Mouse (Mus musculus) hindbrain, embryonic 12.5 days (tissue): ENCODE results near the gene Cntnap2. TPM values are rescaled to one million over a fixed set of nuclear protein-coding genes. Genes with fewer than 3 reads are reported as not detected.

Source experiments
- ATAC-seq: fragments of 200-750 bp; cut with Nextera tagmentation; 2 replicates; pipeline ENCODE4 v1.8.0; 2017; ENCODE audit warnings: moderate TSS enrichment; ENCODE audit not compliant: low FRiP score
- H3K27ac ChIP-seq: fragments of 300-500 bp; sonication (generic); 2 replicates; pipeline ENCODE4 v1.5.1; 2016; ENCODE audit warnings: mild to moderate bottlenecking
- H3K27me3 ChIP-seq: fragments of 300-500 bp; sonication (generic); 2 replicates; pipeline ENCODE4 v1.6.1; 2016; ENCODE audit warnings: mild to moderate bottlenecking
- H3K36me3 ChIP-seq: fragments of 300-500 bp; sonication (generic); 2 replicates; pipeline ENCODE4 v1.6.1; 2016; ENCODE audit warnings: mild to moderate bottlenecking
- H3K4me1 ChIP-seq: fragments of 300-500 bp; sonication (generic); 2 replicates; pipeline ENCODE4 v1.6.1; 2016
- H3K4me2 ChIP-seq: fragments of 300-500 bp; sonication (generic); replicated peaks from 2 replicates; pipeline ENCODE4 v1.6.1; 2016; ENCODE audit warnings: mild to moderate bottlenecking
- H3K4me3 ChIP-seq: fragments of 300-500 bp; sonication (generic); 2 replicates; pipeline ENCODE4 v1.5.1; 2016; ENCODE audit warnings: mild to moderate bottlenecking
- H3K9ac ChIP-seq: fragments of 300-500 bp; sonication (generic); 2 replicates; pipeline ENCODE4 v1.6.1; 2016; ENCODE audit warnings: mild to moderate bottlenecking, moderate library complexity
- H3K9me3 ChIP-seq: fragments of 300-500 bp; sonication (generic); replicated peaks from 2 replicates; pipeline ENCODE4 v1.6.1; 2016; ENCODE audit warnings: mild to moderate bottlenecking
- WGBS: fragments of 180-500 bp; shearing (Covaris S2); methylation state at CpG from one replicate; pipeline ENCODE4 v1.1.7; 2016; 5-methylcytosine and 5-hydroxymethylcytosine counted together
- polyA plus RNA-seq: library from polyadenylated mRNA; unstranded; fragments of >200 nt; fragmentation: Nextera tagmentation; extraction: Ambion mirVana; gene quantifications from 2 replicates; pipeline ENCODE4 v1.2.1, GENCODE M21; 2016

The Cntnap2 gene
- polyA plus RNA-seq, 1 experiment from 2014 or later, result 25.7 TPM

DNA sequence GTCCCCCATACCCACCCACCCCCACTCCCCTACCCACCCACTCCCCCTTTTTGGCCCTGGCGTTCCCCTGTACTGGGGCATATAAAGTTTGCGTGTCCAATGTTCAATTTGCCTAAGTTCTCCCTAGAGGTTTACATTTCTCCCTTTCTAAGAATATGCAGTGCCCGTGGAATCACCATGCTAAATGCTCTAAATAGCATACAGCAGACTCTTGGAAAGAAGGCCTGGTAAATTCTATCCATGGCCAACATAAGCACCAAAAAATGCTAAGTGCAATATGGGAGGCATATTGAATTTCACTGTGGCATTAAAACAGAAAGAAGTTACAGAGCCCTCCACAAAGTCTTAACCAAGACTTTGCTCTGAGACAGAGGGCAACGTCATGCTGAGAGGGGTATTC, 177.4 kb downstream of the Cntnap2 start:
- Histone ChIP-seq H3K4me2 (no peak overlapping the region), H3K4me3 (no peak overlapping the region), H3K27me3 (no peaks in the 10 kb centered on the region), H3K9ac (no peak overlapping the region), H3K9me3 (no peaks in the 10 kb centered on the region), H3K36me3 (no peaks in the 10 kb centered on the region), H3K4me1 (no peaks in the 10 kb centered on the region), H3K27ac (no peak overlapping the region)
- ATAC-seq, result no peak
- WGBS, result 79% methylated on average over 4 of the region's 4 CpGs

DNA sequence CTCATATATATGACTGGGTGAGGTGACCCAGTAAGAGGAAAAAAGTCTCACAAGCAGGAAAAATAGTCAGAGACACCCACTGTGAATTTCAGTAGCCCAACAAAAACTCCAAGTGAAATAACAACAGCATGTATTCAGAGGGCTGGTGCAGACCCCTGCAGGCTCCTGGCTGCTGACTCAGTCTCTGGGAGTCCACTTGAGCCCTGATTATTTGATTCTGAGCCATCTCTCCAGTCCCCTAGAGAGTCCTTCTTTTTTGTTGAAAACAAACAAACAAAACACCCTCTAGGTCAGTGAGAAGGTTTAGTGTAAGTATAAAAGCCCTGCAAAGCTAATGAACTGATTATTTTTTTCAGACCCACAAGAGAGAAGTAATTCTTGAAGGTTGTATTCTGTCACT, 179.0 kb downstream of the Cntnap2 start:
- no peaks in the 10 kb centered on the region for H3K9me3 ChIP-seq
- no peak for ATAC-seq
- H3K27ac ChIP-seq, result no peak overlapping the region
- no peak overlapping the region for H3K4me2 ChIP-seq
- no peak overlapping the region for H3K4me3 ChIP-seq
- no peaks in the 10 kb centered on the region for H3K27me3 ChIP-seq
- no peaks in the 10 kb centered on the region for H3K36me3 ChIP-seq
- no peaks in the 10 kb centered on the region for H3K4me1 ChIP-seq
- H3K9ac ChIP-seq, result no peak overlapping the region

GRCm38 (mm10) chr6:45241218-45241617, 182.1 kb downstream of the Cntnap2 start:
- 88% methylated on average over 1 of the region's 1 CpGs for WGBS
- Histone ChIP-seq H3K4me3 (no peak overlapping the region), H3K4me1 (no peaks in the 10 kb centered on the region), H3K27me3 (no peaks in the 10 kb centered on the region), H3K9ac (no peak overlapping the region), H3K36me3 (no peaks in the 10 kb centered on the region), H3K9me3 (no peaks in the 10 kb centered on the region), H3K4me2 (no peak overlapping the region), H3K27ac (no peak overlapping the region)
- ATAC-seq, result no peak

DNA sequence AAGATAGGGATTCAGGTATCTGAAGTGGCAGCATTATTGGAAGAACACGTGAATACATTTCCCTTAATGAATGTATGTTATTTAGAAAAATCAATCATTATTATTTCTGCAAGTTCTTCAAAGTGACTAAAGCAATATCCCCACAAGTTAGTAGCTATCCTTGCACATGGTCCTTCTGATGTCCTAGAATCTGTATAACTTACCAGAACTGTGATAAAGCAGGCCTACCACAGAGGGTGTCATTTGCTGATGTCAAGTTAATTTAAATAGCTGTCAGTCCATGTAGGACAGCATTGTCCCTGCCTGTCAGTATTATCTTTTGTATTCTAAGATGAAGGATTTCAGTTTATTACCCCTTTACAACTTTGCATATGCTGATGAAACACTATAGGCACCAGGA, 185.5 kb downstream of the Cntnap2 start:
- no peaks in the 10 kb centered on the region for H3K27me3 ChIP-seq
- H3K4me2 ChIP-seq, result no peak overlapping the region
- no peak overlapping the region for H3K9ac ChIP-seq
- H3K27ac ChIP-seq, result no peak overlapping the region
- no peaks in the 10 kb centered on the region for H3K9me3 ChIP-seq
- H3K36me3 ChIP-seq, result no peaks in the 10 kb centered on the region
- 78% methylated on average over 1 of the region's 1 CpGs for WGBS
- no peaks in the 10 kb centered on the region for H3K4me1 ChIP-seq
- H3K4me3 ChIP-seq, result no peak overlapping the region
- no peak for ATAC-seq

GRCm38 (mm10) chr6:45258047-45258446, 198.9 kb downstream of the Cntnap2 start:
- no peak for ATAC-seq
- Histone ChIP-seq H3K4me1 (no peaks in the 10 kb centered on the region), H3K4me2 (no peak overlapping the region), H3K4me3 (no peak overlapping the region), H3K27ac (no peak overlapping the region), H3K9ac (no peak overlapping the region), H3K27me3 (no peaks in the 10 kb centered on the region), H3K36me3 (no peaks in the 10 kb centered on the region), H3K9me3 (no peaks in the 10 kb centered on the region)
- WGBS, result 81% methylated on average over 1 of the region's 1 CpGs

- Histone ChIP-seq H3K9me3 (no peaks in the 10 kb centered on the region), H3K36me3 (no peaks in the 10 kb centered on the region), H3K4me1 (no peaks in the 10 kb centered on the region), H3K9ac (no peak overlapping the region), H3K27ac (no peak overlapping the region), H3K27me3 (no peaks in the 10 kb centered on the region), H3K4me2 (no peak overlapping the region), H3K4me3 (no peak overlapping the region)
- no peak for ATAC-seq
- WGBS, result 91% methylated on average over 2 of the region's 2 CpGs
Observed at GRCm38 (mm10) chr6:45271537-45271936, 212.4 kb downstream of the Cntnap2 start.

- no peak for ATAC-seq
- H3K9ac ChIP-seq, result no peak overlapping the region
- H3K9me3 ChIP-seq, result no peaks in the 10 kb centered on the region
- 50% methylated on average over 1 of the region's 1 CpGs for WGBS
- H3K27me3 ChIP-seq, result no peaks in the 10 kb centered on the region
- no peaks in the 10 kb centered on the region for H3K4me1 ChIP-seq
- no peaks in the 10 kb centered on the region for H3K36me3 ChIP-seq
- H3K27ac ChIP-seq, result no peak overlapping the region
- no peak overlapping the region for H3K4me3 ChIP-seq
- no peak overlapping the region for H3K4me2 ChIP-seq
Observed at GRCm38 (mm10) chr6:45273259-45273775, 214.2 kb downstream of the Cntnap2 start.

DNA sequence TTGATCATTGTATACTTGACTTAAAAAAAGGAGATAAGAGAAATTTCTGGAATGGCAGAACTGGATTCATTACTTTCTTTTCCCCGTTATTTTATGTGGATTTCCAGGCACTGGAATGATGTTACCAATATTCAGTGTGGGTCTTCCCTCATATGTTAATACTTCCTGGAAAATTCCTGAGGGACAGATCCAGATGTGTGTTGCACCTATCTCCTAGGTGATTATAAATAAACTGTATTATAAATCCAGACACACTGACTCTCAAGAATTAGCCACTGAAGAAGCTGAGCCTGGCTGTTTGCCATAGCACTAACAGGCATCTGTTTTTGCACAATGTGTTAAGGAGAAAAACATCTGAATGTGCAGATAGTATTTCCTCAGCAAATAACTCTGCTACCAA, 231.0 kb downstream of the Cntnap2 start:
- H3K27ac ChIP-seq, result no peak overlapping the region
- no peaks in the 10 kb centered on the region for H3K4me1 ChIP-seq
- H3K4me3 ChIP-seq, result no peak overlapping the region
- no peak overlapping the region for H3K9ac ChIP-seq
- WGBS, result 89% methylated on average over 1 of the region's 1 CpGs
- no peaks in the 10 kb centered on the region for H3K9me3 ChIP-seq
- H3K27me3 ChIP-seq, result no peaks in the 10 kb centered on the region
- no peak overlapping the region for H3K4me2 ChIP-seq
- ATAC-seq, result no peak
- H3K36me3 ChIP-seq, result no peaks in the 10 kb centered on the region

GRCm38 (mm10) chr6:45317455-45317854, 258.3 kb downstream of the Cntnap2 start:
- Histone ChIP-seq H3K4me2 (no peak overlapping the region), H3K27ac (no peak overlapping the region), H3K9me3 (no peaks in the 10 kb centered on the region), H3K9ac (no peak overlapping the region), H3K27me3 (no peaks in the 10 kb centered on the region), H3K4me1 (no peaks in the 10 kb centered on the region), H3K36me3 (no peaks in the 10 kb centered on the region), H3K4me3 (no peak overlapping the region)
- WGBS, result 81% methylated on average over 3 of the region's 3 CpGs
- ATAC-seq, result no peak

- Histone ChIP-seq H3K9ac (no peak overlapping the region), H3K36me3 (no peaks in the 10 kb centered on the region), H3K9me3 (no peaks in the 10 kb centered on the region), H3K27me3 (no peaks in the 10 kb centered on the region), H3K4me3 (no peak overlapping the region), H3K27ac (no peak overlapping the region), H3K4me2 (no peak overlapping the region), H3K4me1 (no peaks in the 10 kb centered on the region)
- WGBS, result 6% methylated on average over 2 of the region's 2 CpGs
- ATAC-seq, result no peak
Observed at GRCm38 (mm10) chr6:45323505-45323904, 264.3 kb downstream of the Cntnap2 start.

DNA sequence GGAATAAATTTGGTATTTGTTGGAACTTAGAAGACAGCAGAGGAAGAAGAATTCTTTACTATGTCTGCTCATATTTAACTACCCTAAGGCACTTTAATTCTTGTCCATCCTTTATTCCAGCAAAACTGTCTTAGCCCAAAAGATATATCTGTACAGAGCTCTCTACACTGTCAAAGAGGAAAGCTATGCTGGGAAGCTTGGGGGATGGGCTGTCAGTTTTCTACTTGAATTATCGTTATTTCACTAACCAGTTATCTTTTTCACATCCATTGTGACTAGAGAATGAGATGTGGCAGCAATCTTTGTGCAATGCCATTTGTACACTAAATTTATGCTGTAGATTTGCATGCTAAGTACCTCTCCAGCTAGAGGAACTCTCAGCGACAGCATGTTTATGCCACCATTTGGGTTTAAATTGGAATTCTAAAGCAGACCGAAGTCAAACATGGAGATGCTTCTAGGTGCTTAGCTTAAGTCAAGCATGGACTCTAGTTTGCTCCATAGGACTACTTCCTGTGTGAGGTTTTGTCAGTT, 268.9 kb downstream of the Cntnap2 start:
- Histone ChIP-seq H3K36me3 (no peaks in the 10 kb centered on the region), H3K9me3 (no peaks in the 10 kb centered on the region), H3K27ac (no peak overlapping the region), H3K9ac (no peak overlapping the region), H3K4me1 (no peaks in the 10 kb centered on the region), H3K27me3 (no peaks in the 10 kb centered on the region), H3K4me3 (no peak overlapping the region), H3K4me2 (no peak overlapping the region)
- 78% methylated on average over 3 of the region's 3 CpGs for WGBS
- ATAC-seq, result no peak

DNA sequence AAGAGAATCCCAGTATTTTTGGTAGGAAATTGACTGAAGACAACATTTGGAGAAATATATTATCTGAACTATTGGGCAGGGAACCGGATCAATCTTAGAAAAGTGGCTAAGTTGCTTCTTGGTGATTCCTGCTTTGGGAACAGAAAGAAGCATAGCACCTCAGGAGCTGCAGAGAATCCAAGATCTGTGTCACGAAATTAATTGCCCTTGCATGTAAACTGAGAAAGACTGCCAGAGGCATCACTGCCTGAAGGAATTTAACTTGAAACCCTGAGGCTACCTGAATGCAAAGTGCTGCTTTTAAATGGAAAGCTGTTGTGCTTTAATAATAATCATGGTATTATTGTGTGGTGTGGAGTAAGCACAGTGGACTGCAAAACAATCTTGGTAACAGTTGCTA, 286.2 kb downstream of the Cntnap2 start:
- H3K9ac ChIP-seq, result no peak overlapping the region
- H3K27ac ChIP-seq, result no peak overlapping the region
- H3K4me2 ChIP-seq, result no peak overlapping the region
- H3K36me3 ChIP-seq, result no peaks in the 10 kb centered on the region
- H3K9me3 ChIP-seq, result no peaks in the 10 kb centered on the region
- no peaks in the 10 kb centered on the region for H3K4me1 ChIP-seq
- ATAC-seq, result no peak
- 80% methylated on average over 2 of the region's 2 CpGs for WGBS
- H3K27me3 ChIP-seq, result no peaks in the 10 kb centered on the region
- H3K4me3 ChIP-seq, result no peak overlapping the region

- H3K27me3 ChIP-seq, result no peaks in the 10 kb centered on the region
- H3K9ac ChIP-seq, result no peak overlapping the region
- H3K27ac ChIP-seq, result no peak overlapping the region
- ATAC-seq, result no peak
- H3K4me1 ChIP-seq, result no peaks in the 10 kb centered on the region
- H3K9me3 ChIP-seq, result no peaks in the 10 kb centered on the region
- H3K4me3 ChIP-seq, result no peak overlapping the region
- no peak overlapping the region for H3K4me2 ChIP-seq
- H3K36me3 ChIP-seq, result no peaks in the 10 kb centered on the region
Observed at GRCm38 (mm10) chr6:45345953-45346352, 286.8 kb downstream of the Cntnap2 start.
